Mouse (Mus musculus): ENCODE data around the gene Gm43064. TPM values are rescaled to one million over a fixed set of nuclear protein-coding genes. Genes with fewer than 3 reads are reported as not detected.

Gene Gm43064
- total RNA-seq, 2 experiments from 2014 or later, result 0.27 to 0.31 TPM

DNA sequence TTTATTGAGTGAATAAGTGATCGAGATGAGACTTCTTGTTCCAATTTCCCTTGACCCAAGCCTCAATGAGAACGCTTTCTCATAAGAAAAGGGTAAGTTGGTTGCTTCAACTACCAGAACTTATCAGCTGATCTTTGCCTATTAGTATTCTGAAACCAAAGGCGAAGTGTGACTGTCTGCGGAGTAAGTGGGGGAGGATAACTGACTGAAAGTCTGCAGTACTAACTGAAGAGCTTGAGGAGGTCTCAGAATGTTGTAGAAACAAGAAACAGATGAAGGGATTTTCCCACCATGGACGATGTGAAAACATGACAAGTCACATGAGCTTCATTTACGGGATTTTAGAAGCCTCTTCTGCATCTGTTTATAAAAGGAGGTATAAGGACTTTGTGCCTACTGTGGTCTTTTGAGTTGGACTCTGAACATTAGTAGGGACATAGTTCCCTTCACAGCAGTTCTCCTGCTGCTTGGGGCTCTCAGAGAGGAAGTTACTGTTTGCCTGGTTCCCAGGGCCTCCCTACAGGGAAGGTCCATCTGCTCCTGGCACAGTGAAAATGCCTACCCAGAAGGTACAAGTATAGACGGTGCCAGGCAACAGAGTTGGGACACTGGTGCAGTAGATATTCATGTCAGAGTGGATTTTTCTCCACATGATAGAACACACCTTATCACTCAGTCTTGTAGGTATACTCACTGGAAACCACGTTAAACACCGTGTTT is 41.4 kb downstream of the Gm43064 start:
- DNase-seq (ENCODE audit: low spot score in 2 of 2), result peak; percentile 45 to 55
- peak overlapping the region; percentile 88 for H3K27ac ChIP-seq
- H3K4me3 ChIP-seq, result no peak overlapping the region; the same call in 1 of the 2 replicates
- no peak for TF ChIP-seq CTCF (conservative IDR thresholded peaks at IDR 0.05)

DNA sequence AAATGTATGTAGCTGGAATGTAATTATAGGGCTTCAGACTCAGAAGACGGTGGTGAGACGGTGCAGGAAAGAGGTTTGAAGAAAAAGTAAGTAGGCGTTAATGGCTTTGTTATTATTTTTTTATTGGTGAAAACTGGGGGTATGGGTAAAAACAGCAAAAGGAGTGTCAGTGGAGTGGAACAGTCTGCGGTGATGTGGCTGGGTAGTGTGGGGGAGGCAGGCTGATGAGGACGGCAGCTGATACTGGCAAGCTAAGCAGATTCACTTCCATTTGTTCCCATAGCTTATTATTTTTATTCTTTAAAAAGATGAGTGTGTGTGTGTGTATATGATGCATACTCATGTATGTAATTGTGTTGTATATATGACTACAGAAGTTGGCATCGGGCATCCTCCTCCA is 42.1 kb downstream of the Gm43064 start:
- Histone ChIP-seq H3K27ac (peak overlapping the region; percentile 88), H3K4me3 (peak overlapping the region; percentile 18; the same call in 1 of the 2 replicates)
- no peak for TF ChIP-seq CTCF (conservative IDR thresholded peaks at IDR 0.05)
- peak; percentile 36 to 41 for DNase-seq (ENCODE audit: low spot score in 2 of 2)

DNA sequence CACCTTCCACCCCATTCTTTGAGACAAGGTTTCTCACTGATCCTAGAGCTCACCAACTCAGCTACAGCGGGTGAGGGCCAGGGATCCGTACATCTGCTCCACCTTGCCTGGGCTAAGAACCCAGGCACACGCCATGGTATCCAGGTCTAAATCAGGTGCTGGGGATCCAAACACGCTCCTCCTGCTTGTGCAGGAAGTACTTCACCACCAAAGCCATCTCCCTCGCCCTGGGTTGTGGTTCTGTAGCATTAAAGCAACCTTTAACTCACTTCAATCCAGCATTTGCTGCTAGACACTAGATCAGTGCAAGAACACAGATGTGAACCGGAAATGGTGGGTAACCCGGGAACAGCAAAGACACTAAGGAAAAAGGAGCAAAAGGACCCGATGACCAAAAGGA is 42.5 kb downstream of the Gm43064 start:
- Histone ChIP-seq H3K27ac (peak overlapping the region; percentile 88), H3K4me3 (no peak overlapping the region)
- no peak for TF ChIP-seq CTCF (conservative IDR thresholded peaks at IDR 0.05)
- DNase-seq (ENCODE audit: low spot score in 2 of 2), result no peak

DNA sequence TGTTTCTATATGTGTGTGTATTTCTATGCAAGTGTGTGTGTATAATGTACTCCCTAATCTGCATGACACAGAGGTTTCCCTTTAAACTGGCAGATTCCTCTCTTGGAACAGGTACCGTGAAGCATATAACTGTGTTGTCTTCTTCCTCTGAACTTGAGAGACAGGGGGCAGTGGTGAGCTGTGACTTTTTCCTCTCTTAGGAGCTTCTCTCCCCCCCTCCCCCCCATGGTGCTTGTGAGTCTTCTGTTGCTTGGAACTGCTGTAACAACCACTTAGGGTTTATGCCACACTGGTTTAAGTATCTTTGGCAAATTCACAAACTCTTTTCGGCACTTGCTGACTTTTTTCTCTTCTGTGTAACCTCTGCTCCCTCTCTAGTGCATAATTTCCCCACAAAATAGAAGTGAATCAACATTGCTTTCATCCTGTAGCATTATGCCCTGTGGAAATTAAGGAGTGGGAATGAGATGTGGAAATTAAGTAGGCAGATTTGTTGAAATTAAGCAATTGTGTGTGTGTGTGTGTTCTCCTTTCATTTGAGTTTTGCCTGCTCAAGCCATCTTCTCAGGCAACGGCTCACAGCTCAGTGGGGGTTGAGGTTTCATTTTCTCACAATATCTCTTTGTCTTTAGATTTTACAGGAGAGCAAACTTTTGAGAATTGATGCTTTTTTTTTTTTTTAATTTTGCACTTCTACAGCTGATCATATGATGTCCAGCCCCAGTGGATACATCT is 43.4 kb downstream of the Gm43064 start:
- DNase-seq (ENCODE audit: low spot score in 2 of 2), result no peak
- no peak overlapping the region for H3K4me3 ChIP-seq
- H3K27ac ChIP-seq, result no peak overlapping the region

DNA sequence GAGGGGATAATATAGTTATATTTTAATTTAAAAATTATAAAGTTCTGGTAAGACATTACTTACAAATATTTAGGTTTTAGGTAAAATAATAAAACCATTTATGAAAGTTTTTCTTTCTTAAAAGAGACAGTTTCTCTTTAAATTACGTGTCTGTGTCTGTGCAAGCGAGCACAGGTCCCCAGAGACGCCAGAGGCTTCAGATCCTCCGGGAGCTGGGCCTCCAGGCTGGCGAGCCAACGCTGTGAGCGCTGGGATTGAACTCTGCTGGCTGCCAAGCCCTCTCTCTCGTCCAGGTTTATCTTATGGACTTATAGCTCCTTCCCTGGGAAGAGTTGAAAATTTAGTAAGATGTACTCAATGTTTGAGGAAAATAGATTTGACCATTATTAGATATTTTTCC is 44.4 kb downstream of the Gm43064 start:
- Histone ChIP-seq H3K4me3 (no peak overlapping the region), H3K27ac (no peak overlapping the region)
- TF ChIP-seq CTCF (conservative IDR thresholded peaks at IDR 0.05), result no peak
- no peak for DNase-seq (ENCODE audit: low spot score in 2 of 2)

More for the DNA sequence above, 43.4 kb downstream of the Gm43064 start:
- peak; percentile 73 for TF ChIP-seq CTCF (conservative IDR thresholded peaks at IDR 0.05)

DNA sequence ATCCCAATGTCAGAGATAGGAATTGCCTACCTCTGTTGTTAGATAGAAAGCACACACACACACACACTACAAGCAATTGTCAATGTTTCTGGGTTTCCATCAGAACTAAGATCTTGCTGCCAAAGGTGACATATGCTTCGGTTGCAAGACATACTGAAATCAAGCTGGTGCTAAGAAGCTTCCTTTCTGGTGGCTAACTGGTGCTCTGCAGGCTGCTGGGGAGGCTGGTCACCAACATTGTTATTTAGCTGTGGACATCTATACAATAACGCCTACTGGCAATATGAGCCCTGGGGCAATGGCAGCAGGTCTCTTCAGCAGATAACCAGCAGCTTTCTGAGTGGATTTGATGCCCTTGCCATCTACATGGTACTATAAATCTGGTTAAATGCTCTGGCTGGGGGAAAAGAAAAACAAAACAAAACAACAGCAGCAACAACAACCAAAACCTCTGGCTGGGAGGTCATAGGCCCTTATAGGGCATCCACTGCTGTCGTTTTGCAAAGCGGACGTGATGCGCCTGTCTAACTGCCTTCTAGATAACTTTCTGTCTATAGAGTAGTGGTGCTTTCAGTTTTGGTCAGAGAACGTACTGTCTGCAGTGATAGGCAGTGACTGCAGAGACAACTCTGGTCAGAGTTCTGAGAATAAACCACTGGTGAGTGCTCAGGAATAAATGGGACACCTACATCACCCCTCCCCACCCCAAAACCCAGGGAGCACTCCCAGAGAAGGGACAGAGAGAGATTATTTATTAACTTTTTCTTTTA is 47.8 kb downstream of the Gm43064 start:
- no peak for DNase-seq (ENCODE audit: low spot score in 2 of 2)
- no peak overlapping the region for H3K27ac ChIP-seq

DNA sequence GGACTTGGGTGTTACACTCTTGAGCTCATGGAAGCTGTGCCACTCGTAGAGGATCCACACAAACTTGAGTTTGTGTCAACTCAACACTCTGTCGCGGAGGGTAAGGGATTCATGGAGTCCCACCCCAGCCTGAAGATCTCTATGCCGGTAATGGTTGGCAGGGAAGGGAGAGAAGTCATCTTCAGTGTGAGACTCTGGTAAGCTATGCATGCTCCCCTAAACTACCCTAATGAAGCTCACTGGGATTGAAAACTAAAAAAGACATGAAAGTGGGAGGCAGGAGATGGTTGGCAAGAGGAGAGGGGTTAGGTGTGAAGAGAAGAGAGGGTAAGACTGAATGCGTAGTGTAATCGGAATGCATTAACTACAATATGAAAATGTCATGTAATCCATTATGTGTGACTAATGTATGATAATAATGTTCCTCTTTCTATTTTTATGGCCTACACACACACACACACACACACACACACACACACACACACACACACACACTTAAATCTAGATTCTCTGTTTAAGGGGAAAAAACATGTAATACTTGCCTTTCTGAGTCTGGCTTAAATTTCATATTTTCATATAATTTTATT is 48.7 kb downstream of the Gm43064 start:
- Histone ChIP-seq H3K27ac (no peak overlapping the region), H3K4me3 (no peak overlapping the region)
- TF ChIP-seq CTCF (conservative IDR thresholded peaks at IDR 0.05), result no peak
- no peak for DNase-seq (ENCODE audit: low spot score in 2 of 2)

More for the DNA sequence above, 47.8 kb downstream of the Gm43064 start:
- no peak for TF ChIP-seq CTCF (conservative IDR thresholded peaks at IDR 0.05)
- H3K4me3 ChIP-seq, result no peak overlapping the region

DNA sequence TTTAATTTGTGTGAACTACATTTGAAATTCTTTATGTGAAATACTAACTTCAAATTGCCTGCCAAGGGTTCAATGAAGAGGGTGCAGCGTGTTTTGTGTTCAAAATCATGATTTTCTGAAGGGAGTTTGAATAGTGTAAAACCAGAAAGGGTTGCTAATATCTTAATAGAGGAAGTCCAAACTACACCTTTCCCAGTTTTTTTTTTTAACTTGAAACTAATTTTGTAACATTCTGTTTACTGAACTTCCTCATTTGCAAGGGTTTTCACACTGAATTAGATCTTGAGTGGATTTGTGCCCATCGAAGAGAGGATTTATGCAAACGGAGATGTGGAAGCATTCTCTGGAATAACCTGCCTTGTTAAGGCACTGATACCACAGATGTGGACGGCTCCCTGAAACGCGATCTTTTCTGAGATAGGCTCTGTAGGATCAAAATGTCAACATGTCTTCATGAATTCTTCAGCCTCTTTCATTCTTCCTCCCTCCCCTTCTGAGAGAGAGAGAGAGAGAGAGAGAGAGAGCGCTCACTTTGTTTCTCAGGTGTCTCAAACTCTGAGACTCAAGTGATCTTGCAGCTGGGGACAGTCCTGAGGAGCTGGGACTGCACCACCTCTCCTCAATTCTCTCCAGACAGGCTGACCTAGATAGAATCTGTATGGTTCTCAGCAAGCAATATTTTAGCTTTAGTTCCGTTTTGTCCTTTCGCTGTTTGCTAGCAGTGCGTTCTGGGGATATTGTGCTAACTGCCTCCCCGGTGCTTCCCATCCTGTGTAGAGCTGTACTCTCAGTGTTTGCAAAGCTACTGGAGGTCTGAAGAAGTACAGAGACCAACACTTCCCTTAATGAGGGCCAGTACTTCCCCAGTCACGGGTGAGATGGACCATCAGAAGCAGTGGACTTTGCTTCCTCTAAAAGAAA is 49.8 kb downstream of the Gm43064 start, which contains the start of gene Ptpn22:
TSS of gene Ptpn22 (plus strand) at position 915 of the 921 bp plus-strand sequence.
- H3K4me3 ChIP-seq, result no peak within 1 kb of the TSS
- no peak within 1 kb of the TSS; the same call in 1 of the 2 replicates for H3K27ac ChIP-seq
- TF ChIP-seq CTCF (conservative IDR thresholded peaks at IDR 0.05), result no peak
- DNase-seq (ENCODE audit: low spot score in 2 of 2), result no peak

DNA sequence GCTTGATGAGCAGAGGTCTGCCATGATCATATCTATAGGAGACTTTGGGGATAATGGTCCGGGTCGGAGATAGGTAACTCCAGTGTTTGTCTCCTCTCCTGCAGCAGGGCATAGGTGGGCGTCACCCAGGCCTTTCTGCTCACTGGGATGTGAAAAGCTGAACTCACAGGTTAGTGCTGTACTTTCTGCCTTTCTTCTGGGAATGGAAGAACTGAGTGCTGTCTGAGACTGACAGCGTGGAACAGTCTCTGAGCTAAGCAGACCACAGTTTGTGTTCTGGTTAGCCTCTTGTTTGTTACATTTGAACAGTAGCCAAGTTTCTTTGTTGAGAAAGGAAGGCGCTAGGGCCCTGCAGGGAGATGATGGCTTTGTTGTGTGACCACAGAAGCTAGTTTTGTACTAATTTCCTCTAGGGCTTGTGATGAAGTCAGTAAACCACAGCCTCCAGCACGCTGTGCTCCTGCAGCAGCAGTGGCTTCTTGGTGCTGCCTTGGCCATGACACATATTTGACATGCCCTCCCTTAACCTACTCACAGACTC is 50.5 kb downstream of the Gm43064 start:
- TF ChIP-seq CTCF (conservative IDR thresholded peaks at IDR 0.05), result no peak
- Histone ChIP-seq H3K27ac (no peak overlapping the region; the same call in 1 of the 2 replicates), H3K4me3 (no peak overlapping the region)
- DNase-seq (ENCODE audit: low spot score in 2 of 2), result no peak

DNA sequence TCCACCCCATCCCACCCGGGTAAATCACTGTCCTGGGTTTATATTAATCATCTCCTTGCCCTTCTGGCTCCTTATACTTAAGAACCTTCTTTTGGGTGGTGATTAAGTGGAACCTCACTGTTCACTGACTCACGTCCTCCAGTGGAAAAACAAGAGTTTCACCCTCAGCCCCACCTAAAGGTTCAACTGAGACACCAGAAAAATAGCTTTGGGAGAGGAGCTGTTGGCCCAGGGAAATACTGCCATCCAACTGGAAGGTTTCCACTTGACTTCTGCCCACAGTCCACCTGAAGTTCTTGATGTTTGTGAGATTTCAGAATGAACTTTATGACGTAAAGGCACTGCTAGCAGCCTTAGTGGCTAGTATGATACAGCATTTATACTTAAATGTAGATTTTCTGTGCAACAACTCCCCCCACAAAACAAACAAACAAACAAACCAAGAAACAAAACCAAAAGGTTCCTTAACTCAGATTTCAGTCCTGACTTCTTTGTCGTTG is 53.4 kb downstream of the Gm43064 start:
- no peak for TF ChIP-seq CTCF (conservative IDR thresholded peaks at IDR 0.05)
- Histone ChIP-seq H3K4me3 (no peak overlapping the region), H3K27ac (no peak overlapping the region)
- DNase-seq (ENCODE audit: low spot score in 2 of 2), result no peak

DNA sequence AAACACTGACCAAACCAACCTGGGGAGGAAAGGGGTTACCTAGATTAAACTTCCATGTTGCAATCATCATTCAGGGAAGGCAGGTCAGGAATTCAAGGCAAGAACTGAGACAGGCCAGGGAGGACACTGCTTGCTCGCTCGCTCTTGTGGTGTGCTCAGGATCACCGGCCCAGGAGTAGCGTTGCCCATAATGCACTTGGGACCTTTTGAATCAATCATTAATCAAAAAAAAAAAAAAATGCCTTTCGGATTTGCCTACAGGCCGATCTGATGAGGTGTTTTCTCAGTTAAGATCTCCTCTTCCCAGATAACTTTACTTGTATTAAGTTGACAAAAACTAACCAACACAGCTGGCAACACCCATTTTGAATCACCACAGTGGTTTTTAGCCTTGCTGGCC is 54.8 kb downstream of the Gm43064 start:
- DNase-seq (ENCODE audit: low spot score in 2 of 2), result no peak
- Histone ChIP-seq H3K4me3 (no peak overlapping the region), H3K27ac (no peak overlapping the region)
- no peak for TF ChIP-seq CTCF (conservative IDR thresholded peaks at IDR 0.05)
